Mouse (Mus musculus): Measurements from ENCODE around the gene Grk5.
A peak's percentile ranks its signal among the peaks of the same experiment; 100 is the strongest.
"Not testable (repeated sequence)": the region's sequence is repeated elsewhere in the genome, so short reads cannot be mapped to it uniquely, and the experiment has no call there.

Grk5 gene

DNA sequence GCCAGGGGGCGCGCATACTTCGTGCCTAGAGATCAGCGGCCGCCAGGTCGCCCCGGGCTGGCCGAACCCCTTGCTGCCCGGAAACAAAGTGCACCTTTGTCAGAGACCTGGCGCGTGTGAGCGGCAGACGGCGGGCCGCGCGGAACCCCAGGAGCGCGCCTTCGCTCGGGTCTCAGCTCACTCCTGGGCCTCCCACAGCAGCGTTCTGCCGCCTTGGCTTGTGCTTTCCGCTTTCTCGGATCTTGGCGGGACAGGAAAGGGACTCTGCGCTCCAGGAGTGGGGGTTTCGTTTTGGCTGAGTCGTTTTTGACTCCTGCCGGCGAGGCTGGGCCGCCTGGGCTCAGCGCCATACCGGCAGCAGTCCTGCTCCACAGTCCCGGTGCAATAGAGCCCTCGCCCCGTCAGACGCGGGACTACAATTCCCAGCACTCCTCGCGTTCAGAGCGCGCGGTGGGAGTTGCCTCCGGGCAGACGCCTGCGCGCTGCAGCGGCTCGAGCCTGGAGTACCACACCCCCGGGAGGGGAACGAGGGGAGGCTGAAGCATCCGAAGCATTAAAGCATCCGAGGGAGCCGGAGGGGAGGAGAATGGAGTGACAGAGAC lies at the start of gene Grk5:
Grk5 (plus strand) TSS at position 36 of the 602 bp plus-strand sequence.
- peak; percentile 89 to 95 for DNase-seq

DNA sequence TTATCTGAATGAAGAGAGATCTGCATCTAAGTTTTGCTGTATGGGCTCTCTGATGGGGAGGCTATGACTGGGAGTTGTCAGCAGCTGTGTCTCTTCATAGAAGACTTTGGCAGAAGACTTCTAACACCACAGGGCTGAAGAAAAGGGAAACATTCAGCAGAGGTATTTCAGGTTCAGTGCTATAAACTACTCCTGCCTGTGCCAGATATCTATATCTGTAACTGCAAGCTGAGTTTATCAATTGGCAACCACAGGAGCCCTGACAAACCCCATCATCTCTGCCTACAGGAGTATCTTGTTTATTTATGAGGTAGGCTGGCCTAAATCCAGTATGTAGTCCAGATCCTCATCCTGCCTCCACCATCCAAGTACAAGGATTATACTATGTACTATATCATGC lies 46.2 kb upstream of the Grk5 start:
- no peak for DNase-seq

DNA sequence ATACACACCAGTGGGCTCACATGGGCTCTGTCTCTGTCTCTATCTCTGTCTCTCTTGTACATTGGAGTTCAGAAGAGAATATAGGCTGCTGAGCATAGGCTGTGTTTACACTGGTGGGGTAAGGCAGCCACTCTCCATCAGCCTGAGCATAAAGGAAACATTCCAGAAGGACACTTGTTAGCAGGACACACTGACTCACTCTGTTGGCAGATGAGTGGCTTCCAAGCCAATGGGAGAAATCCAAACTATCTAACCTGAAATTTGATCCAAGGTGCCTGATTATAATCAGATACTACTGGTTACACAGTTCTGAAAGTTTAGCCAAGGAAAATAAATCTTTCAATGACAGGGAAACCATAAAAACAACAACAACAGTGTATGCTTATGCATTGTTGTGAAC lies 43.8 kb upstream of the Grk5 start:
- no peak for DNase-seq

DNA sequence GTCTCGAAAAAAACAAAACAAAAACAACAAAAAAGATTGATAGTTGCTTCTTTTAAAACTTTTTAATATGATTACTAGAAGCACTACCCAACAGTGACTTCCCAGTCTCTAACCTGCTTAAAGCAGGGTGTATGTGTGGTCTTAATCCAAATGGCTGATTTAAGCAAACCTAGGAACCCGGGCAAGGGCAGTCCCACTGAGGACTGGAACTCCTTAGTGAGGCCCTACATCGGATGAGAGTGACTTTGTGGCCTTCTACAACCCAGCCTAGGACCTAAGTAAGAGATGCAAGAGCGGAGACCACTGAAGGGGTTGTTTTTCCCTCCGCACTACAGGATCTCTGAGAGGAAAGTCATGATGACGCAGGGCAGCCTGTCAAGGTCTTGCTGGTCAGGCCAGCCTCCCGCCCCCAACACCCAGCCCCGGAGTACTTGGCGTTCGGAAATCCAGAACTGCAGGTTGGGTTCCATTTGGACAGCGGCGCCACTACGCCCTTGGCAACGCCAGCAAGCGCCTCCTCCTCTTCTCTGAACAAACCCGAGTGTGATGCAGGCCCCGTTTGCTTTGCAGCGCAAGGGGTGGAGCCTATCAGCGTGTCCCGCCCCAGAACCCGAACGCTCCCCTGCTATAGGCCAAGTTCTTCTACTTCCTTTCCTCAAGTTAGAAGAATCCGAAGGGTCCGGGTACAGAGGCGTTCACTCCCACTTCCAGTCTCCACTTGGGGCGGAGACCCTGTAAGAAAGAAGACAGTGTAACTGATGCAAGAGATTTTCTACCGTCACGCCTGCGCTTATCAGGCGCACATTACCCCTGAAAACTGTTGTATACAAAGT lies 28.5 kb upstream of the Grk5 start, which contains the start of gene Sfxn4:
Sfxn4 (minus strand) TSS at position 612 of the 833 bp plus-strand sequence.
- DNase-seq = peak; percentile 83 to 85

DNA sequence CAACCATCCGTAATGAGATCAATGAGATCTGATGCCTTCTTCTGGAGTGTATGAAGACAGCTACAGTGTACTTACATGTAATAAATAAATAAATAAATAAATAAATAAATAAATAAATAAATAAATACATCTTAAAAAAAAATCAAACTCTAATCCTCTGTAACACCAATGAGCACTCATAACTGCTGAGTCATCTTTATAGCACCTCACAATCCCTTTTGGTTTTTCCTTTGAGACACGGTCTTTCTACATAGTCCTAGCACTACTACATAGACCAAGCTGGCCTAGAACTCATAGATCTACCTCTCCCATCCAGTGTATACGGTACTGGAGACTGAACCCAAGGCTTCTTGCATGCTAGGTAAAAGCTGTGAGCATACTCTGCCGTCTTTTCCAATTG lies 23.4 kb upstream of the Grk5 start:
- DNase-seq = not testable (repeated sequence)

DNA sequence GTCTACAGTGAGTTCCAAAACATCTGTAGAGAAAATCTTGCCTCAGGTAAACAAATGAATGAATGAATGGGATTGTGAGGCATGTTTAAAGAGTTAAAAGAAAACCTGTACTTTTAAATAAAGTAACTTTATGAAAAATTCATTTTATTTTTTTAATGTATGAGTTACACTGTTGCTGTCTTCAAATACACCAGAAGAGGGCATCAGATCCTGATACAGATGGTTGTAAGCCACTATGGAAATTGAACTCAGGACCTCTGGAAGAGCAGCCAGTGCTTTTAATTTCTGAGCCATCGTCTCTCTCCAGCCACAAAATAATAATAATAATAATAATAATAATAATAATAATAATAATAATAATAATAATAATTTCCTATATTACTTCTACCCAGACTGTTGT lies 19.1 kb upstream of the Grk5 start:
- DNase-seq = no peak

DNA sequence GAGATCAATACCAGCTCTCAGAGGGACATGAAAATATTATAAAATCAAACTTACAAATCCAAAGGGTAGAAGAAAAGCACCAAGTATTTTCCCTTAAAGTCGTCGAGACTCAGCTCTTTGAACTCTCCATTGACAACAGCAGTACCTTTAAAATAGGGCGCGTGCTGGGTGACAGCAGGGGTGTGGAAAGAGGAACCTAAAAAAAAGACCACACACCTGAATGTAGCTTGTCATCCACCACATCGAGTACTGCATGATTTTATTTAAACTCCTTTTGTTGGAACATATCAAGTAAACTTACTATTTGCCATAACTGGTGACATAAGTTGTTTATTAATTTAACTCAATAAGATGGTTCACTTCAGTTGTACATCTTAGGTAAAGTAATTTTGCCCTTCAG lies 18.2 kb upstream of the Grk5 start:
- DNase-seq = no peak

DNA sequence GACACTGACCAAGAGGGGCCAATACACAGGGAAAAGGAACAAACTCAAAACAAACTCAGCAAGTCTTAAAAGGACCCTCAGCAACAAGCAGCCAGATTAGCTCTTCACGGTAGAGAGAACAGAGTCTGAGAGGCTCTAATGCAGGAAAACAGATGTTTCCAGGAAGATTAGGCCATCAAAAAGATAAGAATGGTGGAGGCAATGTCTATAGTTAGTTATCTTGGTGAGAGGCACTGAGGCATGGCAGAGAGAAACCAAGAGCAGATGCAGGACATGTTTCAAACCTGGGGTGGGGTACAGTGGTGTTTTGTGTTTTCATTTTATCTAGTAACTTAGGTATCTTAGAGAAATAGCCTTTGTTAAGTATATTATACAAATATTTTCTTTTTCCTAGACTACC lies 17.3 kb upstream of the Grk5 start:
- DNase-seq = no peak

DNA sequence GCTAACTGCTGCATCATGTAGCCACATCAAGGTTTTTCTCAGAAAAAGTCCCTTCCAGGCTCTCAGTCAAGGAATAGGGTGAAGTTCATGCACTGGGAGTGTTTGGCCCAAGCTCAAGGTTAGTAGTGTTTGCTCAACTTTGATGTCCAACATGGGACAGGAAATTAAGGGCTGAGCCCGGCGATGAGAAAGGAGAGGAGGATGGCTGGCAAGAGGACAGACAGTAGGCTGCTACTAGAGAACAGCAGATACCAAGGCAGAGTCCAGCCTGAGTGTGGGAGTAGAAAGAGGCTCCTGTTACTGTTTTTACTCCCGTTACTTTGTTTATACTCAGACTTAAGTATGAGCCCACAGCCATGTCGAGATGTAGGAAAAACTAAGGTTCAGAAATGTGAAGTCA lies 16.0 kb upstream of the Grk5 start:
- no peak for DNase-seq

DNA sequence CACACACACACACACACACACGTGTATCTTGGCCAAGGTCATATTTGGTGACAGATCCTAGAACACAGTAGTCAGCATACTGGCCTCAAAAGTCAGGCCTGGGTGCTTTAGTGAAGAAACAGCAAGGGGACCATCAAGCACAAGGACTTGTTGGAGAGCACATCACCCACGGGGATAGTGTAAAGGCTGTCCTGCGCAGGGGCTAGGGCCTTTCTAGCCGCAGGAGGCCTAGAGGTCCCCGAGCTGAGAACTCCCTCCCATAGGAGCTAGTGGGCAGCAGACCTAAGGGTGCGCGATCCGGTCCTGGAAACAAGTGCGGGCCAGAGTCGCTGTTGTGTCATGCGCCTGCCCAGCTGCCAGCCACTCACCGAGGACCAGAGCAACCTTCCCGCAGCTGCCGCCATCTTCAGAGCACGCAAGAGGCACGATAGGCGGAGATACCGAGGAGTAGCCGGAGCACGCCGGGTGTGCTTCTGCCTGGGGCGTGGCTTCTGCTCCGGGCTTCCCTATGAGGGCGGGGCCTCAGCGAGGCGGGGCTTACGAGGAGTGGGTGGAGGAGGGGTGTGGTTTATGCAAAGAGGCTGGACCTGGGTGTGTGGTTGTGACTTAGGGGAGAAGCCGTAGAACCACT lies 15.4 kb upstream of the Grk5 start, which contains the start of gene Prdx3:
Prdx3 (minus strand) TSS at position 493 of the 631 bp plus-strand sequence.
- peak; percentile 98 for DNase-seq

DNA sequence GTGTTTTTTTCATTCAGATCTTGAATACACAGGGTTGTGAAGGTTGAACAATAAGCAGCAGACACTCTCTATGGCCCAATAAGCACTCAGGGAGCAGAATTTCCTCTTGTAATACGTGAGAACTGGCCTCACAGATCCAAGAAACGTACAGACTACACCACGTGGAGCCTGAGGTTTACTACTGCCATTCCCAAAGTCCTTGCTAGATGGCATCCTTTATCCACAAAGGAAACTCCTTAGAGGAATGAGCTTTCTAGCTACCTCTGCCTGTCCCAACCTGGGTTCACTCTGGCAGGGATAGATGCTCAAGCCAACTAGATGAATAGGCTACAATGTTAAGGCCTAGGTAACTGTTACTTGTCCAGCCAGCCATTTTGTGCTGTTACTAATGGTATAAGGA lies 6.4 kb upstream of the Grk5 start:
- no peak for DNase-seq

DNA sequence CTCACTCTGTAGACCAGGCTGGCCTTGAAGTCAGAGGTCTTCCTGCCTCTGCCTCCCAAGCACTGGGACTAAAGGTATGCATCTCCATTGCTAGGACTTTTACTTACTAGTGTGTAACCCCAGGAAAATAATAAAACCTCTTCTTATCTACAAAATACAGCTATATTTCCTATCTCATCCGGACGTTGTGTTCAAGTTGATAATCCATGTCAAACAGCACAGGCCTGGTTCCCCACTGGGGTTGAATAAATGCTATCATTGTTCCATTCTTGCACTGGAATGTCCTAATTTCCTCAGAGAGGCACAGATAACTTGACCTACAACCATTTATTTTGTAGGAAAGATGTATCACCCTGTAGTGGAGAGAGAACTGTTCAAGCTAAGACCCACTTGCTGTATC lies 1.9 kb upstream of the Grk5 start:
- DNase-seq = no peak

DNA sequence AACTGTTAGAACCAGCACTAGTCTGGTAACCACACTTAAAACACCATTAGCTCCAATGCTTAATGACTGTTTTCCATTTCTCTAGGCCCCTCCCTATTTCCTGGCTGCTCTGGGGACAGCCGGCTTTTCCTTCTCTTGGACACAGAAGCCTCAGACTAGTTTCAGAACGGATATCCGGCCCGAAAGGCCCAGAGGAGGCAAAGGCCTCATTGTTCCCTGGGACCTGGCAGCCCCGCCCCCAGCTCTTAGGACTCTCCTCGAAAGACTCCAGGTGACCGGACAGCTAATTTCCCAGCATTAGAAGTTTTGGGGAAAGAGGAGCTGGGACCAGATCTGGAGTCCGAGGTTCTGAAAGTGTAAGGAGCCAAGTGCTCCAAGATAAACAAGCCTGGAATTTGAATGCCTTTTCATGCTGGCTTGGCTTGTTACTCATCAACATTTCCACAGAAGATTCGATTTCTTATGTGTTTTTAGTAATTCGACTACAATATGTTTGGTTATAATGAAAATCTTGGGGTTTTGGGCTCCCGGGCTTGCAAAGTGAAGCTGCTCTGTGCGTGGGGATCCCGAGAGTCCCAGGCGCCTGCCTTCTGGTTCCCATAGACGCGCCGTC lies 342 bp upstream of the Grk5 start:
- peak; percentile 27 to 33 for DNase-seq

DNA sequence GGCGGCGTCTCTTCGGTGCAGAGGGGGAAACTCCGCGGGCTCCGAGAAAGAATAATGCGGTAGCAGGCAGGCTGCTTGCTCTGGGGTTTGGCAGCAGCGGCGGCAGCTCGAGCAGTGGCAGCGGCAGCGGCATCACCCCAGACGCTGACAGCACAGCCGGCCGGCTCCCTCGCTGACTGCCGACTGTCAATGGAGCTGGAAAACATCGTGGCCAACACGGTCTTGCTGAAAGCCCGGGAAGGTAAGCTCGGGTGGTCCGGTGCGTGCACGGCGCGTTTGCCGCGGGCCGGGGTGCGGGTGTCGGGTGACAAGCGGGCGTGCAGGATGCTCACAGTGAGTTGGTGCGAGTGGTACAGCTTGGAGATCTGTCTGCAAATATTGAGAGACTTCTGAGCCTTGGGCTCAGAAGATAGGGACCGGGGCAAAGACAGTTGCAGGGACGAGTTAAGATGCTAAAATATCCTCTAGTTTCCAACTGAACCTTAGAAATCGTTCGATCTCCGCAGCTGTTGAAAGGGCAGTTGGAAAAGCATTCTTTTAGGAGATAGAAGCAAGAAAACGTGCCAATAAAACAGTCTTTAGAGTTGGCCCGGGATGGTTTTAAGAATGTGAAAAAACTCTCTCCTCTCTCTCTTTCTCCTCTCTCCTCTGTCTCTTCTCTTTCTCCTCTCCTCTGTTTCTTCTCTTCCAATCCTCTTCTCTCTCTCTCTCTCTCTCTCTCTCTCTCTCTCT lies 1.0 kb downstream of the Grk5 start:
- peak in 1 of 2 experiments; percentile 57 for DNase-seq

DNA sequence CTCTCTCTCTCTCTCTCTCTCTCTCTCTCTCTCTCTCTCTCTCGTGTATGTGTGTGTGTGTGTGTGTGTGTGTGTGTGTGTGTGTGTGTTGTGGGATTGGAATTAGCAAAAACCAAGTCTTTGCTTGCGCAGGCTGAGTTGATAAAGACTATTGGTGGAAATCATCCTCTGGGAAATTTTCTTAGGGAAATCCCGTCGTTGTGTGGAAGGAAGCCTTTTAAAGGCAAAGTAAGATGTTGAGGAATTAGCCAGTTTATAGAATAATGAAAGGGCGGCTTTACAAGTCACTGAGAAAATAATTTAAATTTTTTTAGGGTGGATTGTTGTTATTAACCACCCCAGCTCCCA lies 1.5 kb downstream of the Grk5 start:
- no peak for DNase-seq

DNA sequence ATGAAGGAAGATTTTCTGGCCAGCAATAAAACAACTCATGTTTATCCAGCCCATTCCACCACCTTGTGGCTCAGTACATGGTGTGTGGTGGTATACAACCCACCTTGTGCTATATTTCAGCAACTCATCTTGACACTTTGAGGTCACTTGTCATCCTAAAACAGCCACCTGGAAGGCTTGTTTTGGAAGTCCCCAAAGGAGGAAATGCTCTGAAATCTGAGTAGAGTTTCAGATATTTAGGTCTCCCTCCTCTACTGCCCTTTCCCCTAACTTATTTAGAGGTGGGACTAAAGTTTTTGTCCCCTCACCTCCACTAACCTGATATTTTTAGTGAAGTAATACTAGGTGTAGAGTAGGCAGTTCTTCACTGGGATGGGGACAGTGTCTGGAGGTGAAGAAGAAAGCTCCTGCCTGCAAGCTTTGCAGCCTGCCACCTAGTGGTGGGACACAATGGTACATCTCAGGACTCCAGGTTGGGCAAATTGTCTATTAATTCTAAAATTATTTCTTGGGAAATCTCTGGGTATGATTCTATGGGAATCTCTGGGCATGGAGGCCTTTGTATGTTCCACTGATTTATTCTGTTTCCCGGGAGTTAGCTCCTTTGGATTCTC lies 2.5 kb downstream of the Grk5 start:
- DNase-seq = peak; percentile 44 to 75

DNA sequence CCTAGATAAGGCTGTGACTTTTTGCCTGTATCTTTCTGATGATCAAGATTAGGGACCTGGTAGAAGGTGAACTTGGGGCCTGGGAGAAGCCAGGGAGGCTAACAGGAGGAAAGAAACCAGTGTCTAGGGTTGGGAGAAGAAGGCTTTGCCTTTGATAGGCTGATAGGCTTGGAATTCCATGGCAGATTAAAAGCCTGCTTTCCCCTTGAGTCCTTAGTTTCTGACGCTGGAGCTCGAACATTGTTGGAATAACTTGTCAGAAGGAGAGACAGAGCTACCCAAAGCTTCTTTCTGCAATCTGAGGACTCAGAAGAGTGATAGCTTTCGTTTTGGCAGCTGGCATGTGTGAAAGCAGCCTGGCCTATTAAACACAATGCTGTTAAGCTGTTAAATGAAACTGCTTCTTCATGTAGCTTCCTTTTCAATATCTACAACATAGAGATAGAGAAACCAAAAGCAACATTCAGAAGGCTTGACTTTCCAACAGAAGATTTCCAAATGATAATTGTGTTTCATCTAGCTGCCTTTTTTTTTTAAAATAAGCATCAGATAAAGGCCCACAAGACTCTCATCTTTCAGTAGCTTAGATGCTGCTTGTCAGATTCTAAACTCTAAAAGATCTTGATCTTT lies 5.8 kb downstream of the Grk5 start:
- no peak for DNase-seq

DNA sequence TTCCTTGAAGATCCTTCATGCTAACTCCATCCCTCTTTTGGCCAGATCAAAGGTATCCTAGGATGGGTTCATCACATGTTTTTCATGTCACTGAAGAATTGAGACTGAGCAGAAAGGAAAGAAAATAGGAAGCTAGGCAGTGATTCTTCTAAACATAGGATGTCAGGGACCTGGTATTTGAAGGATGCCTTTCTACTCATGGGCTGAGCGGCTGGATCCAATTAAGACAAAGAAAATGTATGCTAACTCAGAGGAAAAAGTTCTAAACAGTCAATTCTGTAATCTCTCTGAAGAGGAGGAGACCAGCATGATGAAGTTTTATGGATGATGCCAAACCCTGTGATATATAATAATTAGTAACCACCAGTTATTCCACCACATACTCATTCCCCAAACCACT lies 13.6 kb downstream of the Grk5 start:
- DNase-seq = no peak

DNA sequence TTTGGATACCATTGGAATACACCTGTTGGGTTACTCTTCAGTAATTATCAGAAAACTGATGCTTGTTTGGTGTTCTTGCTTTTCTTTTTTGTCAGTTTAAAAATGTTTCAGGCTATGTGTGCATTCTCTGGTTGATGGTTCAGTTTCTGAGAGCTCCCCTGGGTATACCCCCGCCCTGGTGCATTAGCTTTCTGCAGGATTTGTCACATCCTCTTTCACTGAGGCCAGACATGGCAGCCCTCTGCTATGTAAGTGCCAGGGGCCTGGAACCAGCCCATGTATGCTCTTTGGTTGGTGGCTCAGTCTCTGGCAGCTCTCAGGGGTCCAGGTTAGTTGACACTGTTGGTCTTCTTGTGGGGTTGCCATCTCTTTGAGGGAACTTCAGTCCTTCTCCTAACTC lies 14.4 kb downstream of the Grk5 start:
- DNase-seq = peak; percentile 9 to 31

DNA sequence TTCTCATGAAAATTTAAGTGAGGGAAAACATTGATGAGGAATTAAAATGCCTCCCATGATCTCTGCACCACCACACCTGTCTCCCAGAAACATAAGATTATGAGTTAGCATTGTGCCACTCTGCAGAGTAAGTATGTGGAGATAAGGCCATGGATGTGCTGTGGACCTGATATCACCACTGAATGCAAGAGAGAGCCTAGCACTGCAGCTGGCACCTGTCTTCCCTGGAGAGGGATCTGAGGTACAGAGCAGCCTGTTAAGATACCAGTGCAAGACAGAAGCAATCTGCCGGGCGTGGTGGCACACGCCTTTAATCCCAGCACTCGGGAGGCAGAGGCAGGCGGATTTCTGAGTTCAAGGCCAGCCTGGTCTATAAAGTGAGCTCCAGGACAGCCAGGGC lies 15.9 kb downstream of the Grk5 start:
- no peak for DNase-seq

DNA sequence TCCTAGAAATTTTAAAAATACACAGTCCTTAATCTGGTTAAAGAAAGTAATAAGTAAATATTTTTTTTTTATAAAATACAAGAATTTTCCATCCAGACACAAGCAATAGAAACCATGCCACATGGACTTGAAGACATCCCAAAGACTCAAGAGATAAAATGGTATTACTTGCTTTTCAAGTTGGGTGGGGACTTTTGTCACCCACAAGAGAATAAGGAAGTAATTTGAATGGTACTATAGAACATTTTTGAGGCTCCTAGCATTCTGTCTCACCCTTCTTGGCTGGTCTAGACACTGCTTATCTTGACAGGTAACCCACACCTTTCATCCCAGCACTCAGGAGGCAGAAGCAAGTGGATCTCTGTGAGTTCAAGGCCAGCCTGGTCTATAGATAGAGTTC lies 20.8 kb downstream of the Grk5 start:
- no peak for DNase-seq

DNA sequence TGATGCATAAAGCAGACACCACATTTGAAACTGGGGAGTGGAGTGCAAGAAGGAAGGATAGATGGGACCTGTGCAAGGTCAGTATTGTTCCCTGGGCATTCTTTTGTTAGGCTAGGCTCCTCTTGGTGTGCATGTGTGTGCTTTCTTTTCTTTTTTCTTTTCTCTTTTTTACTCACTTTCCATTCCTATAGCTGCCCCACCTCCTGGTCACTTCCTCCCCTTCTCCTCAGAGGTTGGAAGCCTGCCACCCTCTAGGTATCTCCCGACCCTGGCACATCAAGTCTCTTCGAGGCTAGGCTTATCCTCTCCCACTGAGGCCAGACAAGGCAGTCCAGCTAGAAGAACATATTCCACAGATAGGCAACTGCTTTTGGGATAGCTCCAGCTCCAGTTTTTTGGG lies 22.1 kb downstream of the Grk5 start:
- no peak for DNase-seq
